Mouse (Mus musculus) adrenal gland, postnatal 36 days (tissue): ENCODE results near the gene Cutal. TPM values are rescaled to one million over a fixed set of nuclear protein-coding genes. Genes with fewer than 3 reads are reported as not detected.
A peak's percentile ranks its signal among the peaks of the same experiment; 100 is the strongest.

Experiments used
- DNase-seq, 2 experiments: peaks; one replicate each; pipeline ENCODE4 v3.0.0; 2021; ENCODE audit warnings: mixed read lengths in 1 of 2
- total RNA-seq, 2 experiments: library from RNA; stranded (reverse); gene quantifications; 2 replicates each; pipeline ENCODE4 v1.2.3; 2021

Cutal gene
- total RNA-seq, 2 experiments from 2014 or later = 0.20 to 0.86 TPM

DNA sequence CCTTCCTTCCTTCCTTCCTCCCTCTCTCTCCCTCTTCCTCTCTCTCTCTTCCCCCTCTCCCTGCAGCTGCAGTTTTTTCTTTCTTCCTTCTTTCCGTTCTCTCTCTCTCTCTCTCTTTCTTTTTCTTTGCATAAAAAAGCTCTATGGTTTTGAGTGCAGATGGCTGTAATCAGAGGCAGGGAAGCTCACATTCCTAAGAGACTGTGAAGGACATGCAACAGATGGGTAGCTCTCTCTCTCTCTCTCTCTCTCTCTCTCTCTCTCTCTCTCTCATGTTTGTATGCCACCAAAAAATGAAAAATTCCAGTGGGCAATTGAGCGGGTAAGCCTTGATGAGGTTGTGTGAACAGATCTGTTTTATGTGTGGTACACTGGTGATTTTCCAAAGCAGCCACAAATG, 10.0 kb downstream of the Cutal start:
- no peak for DNase-seq

- no peak for DNase-seq
Measured at GRCm38 (mm10) chr2:34893950-34894349, 19.8 kb downstream of the Cutal start.

DNA sequence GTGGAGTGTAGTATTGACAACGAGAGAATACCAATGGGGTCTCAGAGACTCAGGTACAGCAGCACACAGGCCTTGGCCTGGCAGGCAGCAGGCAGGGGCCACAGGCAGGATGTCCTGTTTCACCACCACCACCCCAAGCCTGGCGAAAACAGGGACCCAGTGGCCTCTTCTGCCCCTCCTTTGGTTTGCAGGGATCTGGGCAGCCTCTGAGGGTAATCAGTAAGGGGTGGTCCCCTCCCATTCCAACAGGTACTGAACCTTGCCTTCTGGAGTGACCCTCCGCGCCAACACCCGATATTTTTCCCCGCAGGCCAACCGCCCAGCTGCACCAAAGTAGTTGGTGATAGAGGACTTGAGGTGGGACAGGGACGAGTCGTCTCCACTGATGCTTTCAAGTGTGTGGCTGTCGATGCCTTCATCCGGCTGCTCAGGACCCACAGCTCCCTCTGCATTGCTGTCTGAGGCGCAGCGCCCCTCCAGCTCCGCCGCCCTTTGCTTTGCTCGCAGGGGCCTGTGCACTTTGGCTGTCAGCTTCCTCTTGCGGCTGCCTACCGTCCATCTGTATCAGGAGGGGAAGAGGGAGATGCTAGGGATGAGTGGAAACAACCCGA, 21.4 kb downstream of the Cutal start:
- no peak for DNase-seq

- DNase-seq = no peak
Measured at GRCm38 (mm10) chr2:34896821-34897460, 22.7 kb downstream of the Cutal start.

- DNase-seq = peak; percentile 34 to 63
Measured at GRCm38 (mm10) chr2:34897820-34898219, 23.6 kb downstream of the Cutal start.

DNA sequence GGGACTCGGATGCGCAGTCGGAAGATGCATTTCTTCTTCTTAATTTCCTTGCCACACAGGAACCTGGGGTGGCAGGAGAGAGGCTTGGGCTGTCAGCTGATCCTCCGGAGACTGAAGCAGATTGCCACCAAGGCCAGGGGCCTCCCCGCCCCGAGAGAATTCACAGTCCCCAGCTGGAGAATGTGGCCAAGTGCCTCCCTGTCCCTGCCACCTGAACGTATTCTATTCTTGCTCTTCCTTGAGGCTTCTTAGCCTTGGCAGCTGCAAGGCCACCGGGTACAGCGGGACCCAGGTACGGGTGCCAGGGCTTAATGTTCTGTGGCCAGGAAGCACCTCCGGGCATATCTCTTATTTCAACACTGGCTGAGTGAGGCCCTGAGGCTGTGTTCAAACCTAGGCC, 25.5 kb downstream of the Cutal start:
- no peak for DNase-seq

GRCm38 (mm10) chr2:34900412-34900811, 26.2 kb downstream of the Cutal start:
- DNase-seq = peak; percentile 42 to 69

- no peak for DNase-seq
Measured at GRCm38 (mm10) chr2:34901726-34902125, 27.5 kb downstream of the Cutal start.

DNA sequence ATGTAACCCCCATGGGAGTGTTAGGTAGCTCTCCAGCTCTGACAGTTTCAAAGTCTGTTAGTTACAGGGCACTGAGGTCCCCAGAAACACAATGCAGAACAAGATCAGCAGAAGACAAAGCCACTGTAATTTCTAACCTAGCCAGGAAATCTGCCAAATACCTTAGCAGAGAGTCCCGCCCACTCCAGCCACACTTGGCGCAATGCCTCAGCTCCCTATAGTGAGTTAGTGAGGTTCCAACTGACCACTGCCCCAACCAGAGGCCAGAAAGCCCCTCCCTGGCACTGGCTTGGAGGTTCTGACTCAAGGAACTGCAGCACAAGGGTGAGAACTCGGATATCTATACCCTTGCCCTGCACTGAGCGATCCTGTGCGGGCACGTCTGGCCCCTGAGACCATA, 28.5 kb downstream of the Cutal start:
- no peak for DNase-seq

DNA sequence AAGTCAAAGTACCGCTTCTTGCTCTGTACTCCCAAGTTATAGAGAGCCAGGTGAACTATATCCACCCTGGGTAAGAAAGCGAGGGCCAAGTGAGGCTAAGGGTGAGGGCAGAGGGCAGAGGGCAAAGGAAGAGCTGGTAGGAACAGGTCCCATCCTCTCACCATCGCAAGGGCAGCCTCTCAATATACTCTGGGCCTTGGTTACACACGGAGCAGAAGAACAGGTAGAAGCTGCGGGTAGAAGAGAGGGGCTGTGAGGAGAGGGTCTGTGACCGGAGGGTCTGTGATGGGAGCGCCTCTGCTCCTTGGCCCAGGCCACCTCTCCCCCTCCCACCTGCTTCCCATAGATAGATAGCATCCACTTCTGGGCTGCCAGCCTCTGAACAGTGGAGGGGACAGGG, 29.0 kb downstream of the Cutal start:
- DNase-seq = no peak

DNA sequence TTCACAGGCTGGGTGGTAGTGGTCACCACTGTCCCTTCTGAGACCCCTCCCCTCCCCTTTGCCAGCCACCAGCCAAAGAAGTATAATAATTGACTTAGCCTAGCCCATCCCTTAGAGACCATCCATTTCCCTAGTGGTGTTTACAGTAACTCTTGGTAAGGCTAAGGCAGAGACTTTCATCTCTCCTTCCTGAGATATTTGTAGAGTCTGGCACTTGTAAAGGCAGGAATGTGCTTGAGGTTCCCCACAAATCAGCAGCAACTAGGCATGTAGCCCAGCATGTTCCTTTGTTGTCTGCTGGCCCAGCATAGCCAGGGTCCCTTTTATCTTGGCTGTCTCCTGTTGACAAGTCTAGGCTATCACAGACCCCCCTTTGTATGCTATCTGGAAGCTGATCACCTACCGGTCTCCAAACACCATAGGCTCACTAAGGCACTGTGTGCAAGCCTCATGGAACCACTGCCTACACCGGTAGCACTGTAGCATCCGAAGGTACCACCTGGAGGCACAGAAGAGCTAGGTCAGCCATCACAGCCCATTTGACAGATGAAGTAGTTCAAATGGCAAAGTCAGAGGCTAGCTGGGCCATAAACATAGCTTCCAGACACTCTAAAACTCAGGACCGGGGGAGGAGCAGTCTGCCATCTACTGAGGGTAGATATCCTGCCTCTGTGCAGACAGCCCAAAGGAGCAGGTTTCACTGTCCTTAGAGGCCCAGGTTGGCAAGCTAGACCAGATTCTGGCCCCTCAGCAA, 29.6 kb downstream of the Cutal start:
- DNase-seq = no peak

DNA sequence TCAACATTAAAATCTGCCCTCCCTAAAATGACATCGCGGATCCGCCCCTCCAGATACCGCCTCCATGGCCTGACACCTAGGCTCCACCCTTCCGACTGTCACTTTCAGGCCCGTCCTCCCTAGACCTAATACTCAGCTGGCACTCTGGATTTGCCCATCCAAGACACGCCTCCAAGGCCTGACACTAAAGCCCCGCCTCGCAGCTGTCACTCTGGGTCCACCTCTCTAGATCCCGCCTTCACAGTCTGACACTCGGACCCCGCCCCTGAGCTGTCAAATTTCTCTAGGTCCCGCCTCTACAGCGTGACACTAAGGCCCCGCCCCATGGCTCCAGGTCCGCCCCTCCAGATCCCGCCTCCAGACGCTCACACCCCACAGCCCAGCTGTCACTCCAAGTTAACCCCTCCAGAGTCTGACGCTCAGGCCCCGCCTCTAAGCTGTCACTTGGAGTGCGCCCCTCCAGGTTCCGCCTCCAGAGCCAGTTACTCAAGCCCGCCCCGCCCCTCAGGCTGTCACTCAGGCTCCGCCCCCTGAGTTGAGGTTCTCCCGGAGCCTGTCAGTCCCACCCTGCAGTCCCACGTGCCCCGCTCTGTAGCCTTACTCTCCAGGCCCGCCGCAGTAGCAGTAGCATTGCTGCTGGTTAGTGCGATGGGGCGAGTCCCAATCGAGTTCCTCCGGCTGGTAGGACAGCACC, 30.8 kb downstream of the Cutal start:
- DNase-seq = peak; percentile 99

DNA sequence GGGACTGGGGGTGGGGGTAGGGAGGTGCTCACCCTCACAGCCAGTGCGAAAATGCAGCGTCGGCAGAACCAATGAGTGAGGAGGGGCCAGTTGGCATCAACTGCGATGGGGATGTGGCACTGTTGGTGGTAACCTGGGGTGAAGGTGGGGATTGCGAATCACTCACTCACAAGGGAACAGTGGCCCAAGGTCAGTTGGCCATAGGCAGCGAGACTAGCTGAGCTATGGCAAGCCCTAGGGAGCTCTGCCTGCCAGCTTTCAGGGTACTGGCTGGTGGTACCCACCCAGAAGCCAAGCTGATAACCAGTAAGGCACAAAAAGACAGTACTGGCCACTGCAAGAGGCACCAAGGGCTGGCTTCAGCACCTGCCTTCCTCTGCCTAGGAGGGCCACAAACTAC, 32.2 kb downstream of the Cutal start:
- peak in 1 of 2 experiments; percentile 30 for DNase-seq

GRCm38 (mm10) chr2:34906861-34907604, 32.8 kb downstream of the Cutal start:
- DNase-seq = peak; percentile 52 to 69

DNA sequence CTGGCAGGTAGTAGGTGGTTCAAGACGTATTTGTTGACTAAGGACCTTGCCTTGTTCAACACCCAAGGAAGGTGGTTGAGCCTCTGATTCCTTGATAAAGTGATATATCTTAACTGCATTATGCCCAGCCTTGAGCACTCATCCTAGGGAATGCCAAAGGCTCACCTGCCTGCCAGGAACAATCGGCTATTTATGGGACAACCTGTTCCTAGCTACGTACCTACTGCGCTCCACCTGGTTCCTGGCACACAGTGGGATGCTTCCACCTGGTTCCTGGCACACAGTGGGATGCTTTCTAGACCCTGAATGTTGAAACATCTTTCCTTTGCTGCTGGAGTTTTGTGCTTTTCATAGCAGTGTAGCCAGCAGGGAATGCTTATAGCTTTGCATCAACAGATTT, 35.5 kb downstream of the Cutal start:
- DNase-seq = no peak

- no peak for DNase-seq
Measured at GRCm38 (mm10) chr2:34911871-34912270, 37.7 kb downstream of the Cutal start.

- DNase-seq = no peak
Measured at GRCm38 (mm10) chr2:34912613-34913012, 38.4 kb downstream of the Cutal start.

DNA sequence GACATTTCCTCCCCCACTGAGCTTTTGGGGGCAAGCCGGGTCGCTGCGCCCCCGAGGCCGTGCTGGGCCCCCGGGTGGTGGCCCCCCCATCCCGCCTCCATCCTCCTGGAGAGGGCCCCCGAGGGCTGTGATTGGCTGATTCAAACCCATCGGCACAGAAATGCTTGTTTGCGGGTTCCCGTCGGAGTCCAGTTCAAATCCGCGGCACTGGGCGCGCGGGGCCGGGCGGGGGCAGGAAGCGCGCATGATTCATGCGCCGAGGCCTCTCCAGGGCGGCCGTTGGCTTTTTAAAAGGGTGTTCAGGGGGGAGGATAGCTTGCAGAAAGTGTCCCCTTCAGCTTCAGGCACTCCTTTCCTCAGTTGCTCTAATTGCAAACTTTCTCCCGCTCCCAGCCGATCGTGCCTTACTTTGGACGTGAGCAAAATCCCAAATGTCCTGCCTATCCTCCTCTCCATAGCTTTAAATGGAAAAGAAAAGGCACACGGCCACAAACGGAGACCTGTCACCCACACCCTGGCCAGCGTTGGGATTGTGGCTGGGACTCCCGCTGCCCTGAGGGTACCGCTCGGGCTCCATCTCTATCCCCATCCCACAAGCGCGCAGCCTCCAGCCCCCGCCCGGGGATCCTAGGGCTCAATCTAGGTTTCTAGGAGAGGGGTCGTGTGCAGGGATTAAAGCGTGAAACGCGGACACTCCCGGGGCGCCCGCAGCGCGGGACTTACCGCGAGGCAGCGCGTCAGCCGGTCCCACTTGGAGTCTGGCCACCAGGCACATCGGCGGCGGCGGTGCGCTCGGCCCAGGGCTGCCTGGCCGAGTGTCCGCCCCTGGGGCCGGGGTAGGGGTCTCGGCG, 39.2 kb downstream of the Cutal start, which contains the start of gene Phf19:
TSS of gene Phf19 (minus strand) at position 809 of the 851 bp plus-strand sequence.
- peak; percentile 69 to 79 for DNase-seq

DNA sequence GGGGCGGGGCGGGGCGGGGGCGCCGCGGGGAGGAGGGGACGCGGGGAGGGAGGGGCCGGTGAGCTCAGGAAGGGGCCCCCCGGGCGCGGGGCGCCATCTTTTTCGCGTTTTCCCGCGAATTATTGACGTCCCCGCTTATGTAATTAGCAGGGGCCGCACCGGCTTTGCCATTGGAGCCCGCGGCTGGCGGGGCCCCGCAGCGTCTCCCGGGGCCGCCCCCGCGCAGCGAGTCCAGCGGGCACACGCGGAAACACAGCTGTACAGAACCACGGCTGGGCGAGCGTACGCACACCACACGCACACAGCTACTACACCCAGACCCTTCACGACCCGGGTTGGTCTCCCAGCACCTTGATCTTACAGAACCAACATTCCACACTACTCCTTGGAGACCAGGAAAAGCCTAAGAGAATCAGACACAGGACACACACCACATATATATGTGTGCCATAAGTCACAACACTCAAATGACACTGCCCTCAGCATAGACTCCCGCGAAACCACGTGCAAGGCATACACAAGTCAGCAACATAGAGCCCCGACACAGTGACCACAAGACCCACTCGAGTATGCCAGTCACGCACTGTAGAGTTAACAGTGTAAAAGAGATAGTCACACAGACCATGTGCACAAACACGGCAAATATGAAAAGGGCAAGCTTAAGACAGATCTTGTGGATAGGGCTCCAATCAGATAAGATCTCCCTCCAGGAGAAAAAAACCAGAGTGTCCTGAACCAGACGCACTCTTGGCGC, 40.0 kb downstream of the Cutal start:
- peak; percentile 66 to 74 for DNase-seq

DNA sequence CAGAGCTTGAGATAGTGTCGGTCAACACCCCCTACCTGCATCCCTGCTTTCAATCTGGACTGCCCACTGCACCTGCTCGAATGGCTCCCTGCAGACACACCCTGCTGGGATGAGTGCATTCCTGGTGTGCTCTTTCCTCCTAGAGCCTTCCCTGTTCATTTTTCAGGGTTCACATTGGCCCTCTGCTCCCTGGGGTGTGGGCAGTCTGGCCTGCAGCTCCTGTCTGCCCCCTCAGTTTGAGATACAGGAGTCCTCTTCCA, 40.6 kb downstream of the Cutal start:
- no peak for DNase-seq

DNA sequence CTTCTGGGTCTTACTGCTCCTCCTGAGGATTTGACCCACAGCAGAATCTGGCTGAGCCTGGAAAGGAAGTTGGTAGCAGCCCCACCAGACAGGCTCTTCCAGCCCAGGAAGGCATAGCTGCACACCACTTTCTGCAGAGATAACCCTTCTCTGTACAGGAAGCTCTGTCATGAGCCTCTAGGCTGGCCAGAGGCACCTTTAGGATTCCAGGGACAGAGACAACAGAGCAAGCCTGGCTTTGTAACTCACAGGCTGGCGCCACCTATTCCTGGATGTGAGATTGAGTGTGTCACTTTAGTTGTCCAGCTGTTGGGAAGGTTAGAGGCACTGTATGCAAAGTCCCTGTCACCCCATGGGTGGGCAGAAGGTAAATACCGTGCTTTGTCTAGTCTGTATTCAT, 40.9 kb downstream of the Cutal start:
- DNase-seq = no peak
